Mouse (Mus musculus) liver, adult 10 weeks (tissue): ENCODE measurements around the gene Stac2. TPM values are rescaled to one million over a fixed set of nuclear protein-coding genes. Genes with fewer than 3 reads are reported as not detected.

Experiments used
- polyA plus RNA-seq: library from polyadenylated mRNA; stranded (reverse); fragments of 350-450 nt; fragmentation: Illumina TruSeq; extraction: RNeasy Lipid Tissue Mini Kit (QIAGEN cat#74804); gene quantifications from one replicate; pipeline ENCODE4 v1.2.3, GENCODE M21; 2014; ENCODE audit warnings: low read depth, low replicate concordance

Gene Stac2
- polyA plus RNA-seq = not detected

DNA sequence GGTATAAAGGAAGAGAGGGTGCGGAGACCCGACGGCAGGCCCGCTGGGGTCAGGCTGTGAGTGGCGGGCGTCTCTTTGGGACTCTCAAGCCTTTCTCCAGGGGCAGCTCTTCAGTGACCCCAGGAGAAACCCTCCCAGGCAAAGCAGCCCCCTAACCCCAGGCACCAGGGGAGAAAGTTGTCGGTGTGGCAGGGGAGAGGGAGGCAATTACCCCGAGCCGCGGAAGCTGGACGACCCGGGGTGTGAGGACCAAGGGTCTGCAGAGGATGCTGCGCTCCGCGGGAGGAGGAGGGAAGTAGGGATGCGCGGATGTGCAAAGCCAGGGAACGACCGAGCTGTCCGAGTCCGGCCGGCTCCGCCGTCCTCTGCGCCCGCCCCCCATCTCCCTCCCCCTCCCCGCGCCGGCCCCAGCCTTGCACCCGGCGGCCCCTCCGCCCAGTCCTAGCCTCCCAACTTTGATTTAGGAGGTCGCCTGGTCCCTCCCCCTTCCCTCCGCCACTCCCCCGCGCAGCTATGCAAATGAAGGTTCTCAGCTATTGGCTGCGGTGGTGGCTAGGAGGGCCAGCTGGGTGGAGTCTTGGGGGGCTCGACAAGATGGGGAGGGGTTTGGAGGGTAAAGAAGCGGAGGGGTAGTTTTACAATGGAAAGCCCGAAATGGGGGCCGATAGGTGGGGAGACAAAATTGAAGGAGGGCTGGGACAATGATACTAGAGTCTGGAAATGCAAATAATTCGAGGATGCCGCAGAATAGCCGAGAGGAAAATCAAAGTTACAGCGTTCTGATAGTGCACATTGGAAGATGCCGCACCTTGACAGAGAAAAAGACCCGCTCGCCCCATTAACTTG is at the start of gene Stac2:
TSS of gene Stac2 (minus strand) at position 474 of the 846 bp plus-strand sequence.

DNA sequence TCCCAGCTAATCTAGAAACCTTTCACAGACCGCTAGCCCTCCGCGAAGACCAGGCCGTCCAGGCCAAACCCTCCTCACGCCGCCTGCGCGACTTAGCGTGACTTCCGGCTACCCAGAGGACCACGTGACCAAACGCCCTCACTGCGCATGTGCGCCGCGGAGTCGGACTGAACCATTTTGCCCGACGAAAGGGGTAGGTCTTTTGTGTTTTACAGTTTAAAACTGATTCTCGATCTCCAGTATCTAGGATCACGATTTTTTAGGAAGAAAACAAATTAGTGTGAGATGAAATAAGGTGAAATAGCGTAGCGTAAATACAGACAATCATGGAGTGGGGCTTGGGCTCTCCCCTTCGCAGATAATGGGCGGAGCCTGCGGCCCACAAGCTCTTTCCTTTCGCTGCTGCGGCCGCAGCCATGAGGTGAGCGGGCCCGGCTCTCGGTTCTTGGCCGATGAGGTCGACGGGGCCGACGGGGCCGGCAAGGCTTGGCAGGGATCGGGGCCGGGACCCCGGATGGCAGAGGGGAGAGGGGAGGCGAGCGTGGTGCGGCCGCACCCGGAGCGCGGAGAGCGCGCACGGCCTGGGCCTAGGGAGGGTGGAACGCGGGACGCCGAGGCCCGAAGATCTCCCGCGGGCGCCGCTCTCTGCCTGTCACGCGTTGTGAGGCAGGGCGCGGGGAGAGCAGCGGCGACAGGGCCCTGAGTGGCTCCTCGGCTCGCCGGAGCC is 26.5 kb downstream of the Stac2 start, which contains the start of gene Rpl19:
TSS of gene Rpl19 (plus strand) at position 141 of the 727 bp plus-strand sequence.

DNA sequence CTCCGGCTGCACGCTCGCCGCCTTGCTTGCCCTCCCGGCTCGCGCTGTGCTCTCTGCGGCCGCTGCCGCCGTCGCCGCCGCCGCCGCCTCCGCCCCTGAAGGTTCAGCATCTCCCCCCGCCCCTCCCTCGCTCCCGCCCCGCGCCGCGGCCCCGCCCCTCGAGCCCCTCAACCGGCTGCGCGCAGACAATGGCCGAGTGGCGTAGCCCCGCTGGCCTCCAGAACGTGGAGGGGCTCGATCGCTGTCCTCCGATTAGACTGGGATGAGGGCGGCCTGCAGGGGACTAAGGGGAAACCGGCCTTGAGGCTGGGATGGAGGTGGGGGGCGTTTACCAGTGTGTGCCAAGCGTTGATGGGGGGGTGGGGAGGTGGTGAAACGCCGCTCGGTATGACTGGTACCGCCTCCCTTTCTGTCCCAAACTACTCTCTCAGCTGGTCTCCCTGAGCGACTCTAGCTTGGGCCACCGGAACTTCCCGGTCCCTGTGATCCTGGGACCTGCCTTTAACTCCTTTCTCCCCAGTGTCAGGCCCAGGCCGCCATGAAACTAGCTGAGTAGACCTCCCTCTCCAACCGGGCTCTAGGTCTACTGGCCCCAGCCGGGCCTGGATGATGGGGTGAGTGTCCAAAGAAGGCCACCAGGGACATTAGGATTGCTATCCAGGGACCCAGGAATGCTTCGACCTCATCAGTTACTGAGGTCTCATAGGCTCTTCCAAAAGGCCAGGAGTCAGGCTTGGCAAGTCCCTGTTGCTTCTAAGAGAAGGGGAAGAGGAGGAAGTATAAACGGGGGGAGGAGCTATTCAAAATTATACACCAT is 30.5 kb downstream of the Stac2 start, which contains the start of gene Cacnb1:
TSS of gene Cacnb1 (minus strand) at position 480 of the 817 bp plus-strand sequence.

DNA sequence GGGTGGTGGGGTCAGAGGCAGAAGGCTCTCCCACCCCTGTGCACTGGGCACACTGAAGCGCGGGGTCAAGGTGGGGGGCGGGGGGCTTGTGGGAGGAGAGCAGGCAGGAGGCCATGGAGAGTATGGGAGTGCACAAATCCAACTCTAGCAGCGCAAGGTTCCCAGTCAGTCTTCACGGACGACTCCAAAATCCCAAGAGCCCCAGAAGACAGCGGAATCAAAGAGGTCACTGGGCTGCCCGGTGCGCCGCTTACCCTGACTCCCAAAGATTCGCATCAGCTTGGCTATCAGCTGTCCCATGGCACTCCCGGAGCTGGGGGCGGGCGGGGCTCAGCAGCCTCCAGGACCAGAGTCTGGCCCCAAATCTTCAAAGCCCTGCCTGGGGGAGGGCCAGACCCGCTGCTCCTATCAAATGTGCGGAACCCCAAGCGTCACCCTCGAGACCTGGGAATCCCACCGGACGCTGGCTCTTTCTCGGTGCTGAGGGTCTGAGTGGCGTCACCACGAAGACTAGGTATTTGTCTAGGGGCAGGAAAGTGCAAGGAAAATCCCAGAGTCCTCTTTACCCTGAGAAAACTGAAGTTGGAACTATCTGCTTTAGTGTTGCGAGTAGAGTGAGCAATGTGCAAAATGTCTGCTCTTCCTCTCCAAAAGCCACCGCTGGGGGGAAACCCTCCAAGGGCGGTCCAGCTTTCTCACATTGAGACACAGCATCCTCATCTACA is 57.5 kb downstream of the Stac2 start, which contains the start of gene Arl5c:
TSS of gene Arl5c (minus strand) at position 618 of the 725 bp plus-strand sequence.

Other genes with a start within 250 kb of the Stac2 start
- 0.77 TPM for gene B230217C12Rik, start 212.7 kb downstream of the Stac2 start, polyA plus RNA-seq
- 0.98 TPM for gene Fbxo47, start 169.3 kb downstream of the Stac2 start, polyA plus RNA-seq
- not detected for gene Plxdc1, start 67.0 kb downstream of the Stac2 start, polyA plus RNA-seq
- not detected for gene Arl5c, start 57.3 kb downstream of the Stac2 start, polyA plus RNA-seq
- not detected for gene Cacnb1, start 30.4 kb downstream of the Stac2 start, polyA plus RNA-seq
- 93.7 TPM for gene Rpl19, start 26.8 kb downstream of the Stac2 start, polyA plus RNA-seq
- 11.8 TPM for gene Fbxl20, start 96.9 kb upstream of the Stac2 start, polyA plus RNA-seq
- gene Med1, start 139.8 kb upstream of the Stac2 start, polyA plus RNA-seq = 18.6 TPM
- 11.5 TPM for gene Cdk12, start 149.6 kb upstream of the Stac2 start, polyA plus RNA-seq